Mouse (Mus musculus) stomach, postnatal 0 days (tissue): Measurements from ENCODE around the gene Nos1. TPM values are rescaled to one million over a fixed set of nuclear protein-coding genes. Genes with fewer than 3 reads are reported as not detected.

Experiments
- ATAC-seq: fragments of 200-750 bp; cut with Nextera tagmentation; 2 replicates; pipeline ENCODE4 v1.8.0; 2017; ENCODE audit not compliant: low FRiP score, low TSS enrichment
- DNase-seq: peaks from one replicate; pipeline ENCODE4 v3.0.0-alpha.2; 2016; ENCODE audit warnings: low spot score
- H3K27ac ChIP-seq: fragments of 300-500 bp; sonication (generic); replicated peaks from 2 replicates; pipeline ENCODE4 v1.5.1; 2014; ENCODE audit warnings: mild to moderate bottlenecking, control low read depth
- H3K27me3 ChIP-seq: fragments of 300-500 bp; sonication (generic); 2 replicates; pipeline ENCODE4 v1.6.1; 2014; ENCODE audit warnings: low read length; ENCODE audit not compliant: control insufficient read depth, insufficient read depth
- H3K36me3 ChIP-seq: fragments of 300-500 bp; sonication (generic); 2 replicates; pipeline ENCODE4 v1.6.1; 2014; ENCODE audit warnings: low read length, mixed read lengths; ENCODE audit not compliant: control insufficient read depth, insufficient read depth
- H3K4me1 ChIP-seq: fragments of 300-500 bp; sonication (generic); replicated peaks from 2 replicates; pipeline ENCODE4 v1.6.1; 2014; ENCODE audit warnings: antibody characterized with exemption; ENCODE audit not compliant: control insufficient read depth, insufficient read depth
- H3K4me2 ChIP-seq: fragments of 300-500 bp; sonication (generic); replicated peaks from 2 replicates; pipeline ENCODE4 v1.6.1; 2014; ENCODE audit warnings: low read depth, mild to moderate bottlenecking, control low read depth, moderate library complexity
- H3K4me3 ChIP-seq: fragments of 300-500 bp; sonication (generic); 2 replicates; pipeline ENCODE4 v1.5.1; 2014; ENCODE audit warnings: low read depth, low read length, control low read depth
- H3K9ac ChIP-seq: fragments of 300-500 bp; sonication (generic); 2 replicates; pipeline ENCODE4 v1.6.1; 2014; ENCODE audit warnings: mild to moderate bottlenecking, low read length, control low read depth, mixed read lengths
- H3K9me3 ChIP-seq: fragments of 300-500 bp; sonication (generic); 2 replicates; pipeline ENCODE4 v1.6.1; 2016; ENCODE audit warnings: low read length; ENCODE audit not compliant: control insufficient read depth
- CTCF ChIP-seq: IDR thresholded peaks from 2 replicates; pipeline ENCODE4 v1.5.1; 2016; ENCODE audit warnings: antibody characterized with exemption, low read depth, mild to moderate bottlenecking, moderate library complexity
- EP300 ChIP-seq: optimal IDR thresholded peaks from 2 replicates; pipeline ENCODE3; 2016; ENCODE audit warnings: antibody characterized with exemption
- WGBS: fragments of 180-500 bp; shearing (Covaris S2); extraction: QIAGEN DNeasy Blood & Tissue Kit; methylation state at CpG from one replicate; pipeline ENCODE4 v1.1.7; 2014; 5-methylcytosine and 5-hydroxymethylcytosine counted together
- polyA plus RNA-seq: library from polyadenylated mRNA; unstranded; fragments of >200 nt; fragmentation: Nextera tagmentation; extraction: Ambion mirVana; gene quantifications from 2 replicates; pipeline ENCODE4 v1.2.1, GENCODE M21; 2015

Nos1 gene
- polyA plus RNA-seq, 1 experiment from 2014 or later = 1.2 TPM

GRCm38 (mm10) chr5:117979082-117979481 lies 198.2 kb downstream of the Nos1 start:
- Histone ChIP-seq H3K4me3 (no peak overlapping the region), H3K4me1 (no peaks in the 10 kb centered on the region), H3K9ac (no peak overlapping the region), H3K27ac (no peak overlapping the region), H3K4me2 (no peak overlapping the region), H3K36me3 (peaks cover 13% of the 10 kb centered on the region; the same call in 1 of the 2 replicates), H3K27me3 (no peaks in the 10 kb centered on the region), H3K9me3 (no peaks in the 10 kb centered on the region)
- DNase-seq (no peak), ATAC-seq (no peak)
- TF ChIP-seq CTCF (no peak), EP300 (no peak)
- WGBS = 72% methylated on average over 5 of the region's 5 CpGs

GRCm38 (mm10) chr5:117980921-117981320 lies 200.1 kb downstream of the Nos1 start:
- TF ChIP-seq CTCF (no peak), EP300 (no peak)
- peak; percentile 64 for DNase-seq
- ATAC-seq = peak; percentile 42; the same call in 1 of the 2 replicates
- H3K27ac ChIP-seq = no peak overlapping the region
- peaks cover 16% of the 10 kb centered on the region for H3K36me3 ChIP-seq
- 62% methylated on average over 8 of the region's 8 CpGs for WGBS
- no peaks in the 10 kb centered on the region for H3K4me1 ChIP-seq
- H3K27me3 ChIP-seq = no peaks in the 10 kb centered on the region
- H3K4me3 ChIP-seq = no peak overlapping the region
- no peak overlapping the region for H3K9ac ChIP-seq
- no peaks in the 10 kb centered on the region for H3K9me3 ChIP-seq
- no peak overlapping the region for H3K4me2 ChIP-seq

- TF ChIP-seq CTCF (no peak), EP300 (no peak)
- ATAC-seq = no peak
- no peaks in the 10 kb centered on the region for H3K27me3 ChIP-seq
- H3K4me2 ChIP-seq = no peak overlapping the region
- H3K4me3 ChIP-seq = no peak overlapping the region
- H3K27ac ChIP-seq = no peak overlapping the region
- H3K4me1 ChIP-seq = no peaks in the 10 kb centered on the region
- H3K36me3 ChIP-seq = peaks cover 24% of the 10 kb centered on the region
- DNase-seq = no peak
- 74% methylated on average over 5 of the region's 5 CpGs for WGBS
- H3K9ac ChIP-seq = no peak overlapping the region
- no peaks in the 10 kb centered on the region for H3K9me3 ChIP-seq
These were observed 201.1 kb downstream of the Nos1 start for GRCm38 (mm10) chr5:117981943-117982342.

GRCm38 (mm10) chr5:117986327-117986726 lies 205.5 kb downstream of the Nos1 start:
- Histone ChIP-seq H3K27me3 (no peaks in the 10 kb centered on the region), H3K4me3 (no peak overlapping the region), H3K27ac (no peak overlapping the region), H3K9ac (no peak overlapping the region), H3K9me3 (no peaks in the 10 kb centered on the region), H3K36me3 (peaks cover 32% of the 10 kb centered on the region), H3K4me1 (no peaks in the 10 kb centered on the region), H3K4me2 (no peak overlapping the region)
- ATAC-seq (no peak), DNase-seq (no peak)
- 47% methylated on average over 4 of the region's 4 CpGs for WGBS
- TF ChIP-seq CTCF (no peak), EP300 (no peak)

GRCm38 (mm10) chr5:117987891-117988290 lies 207.1 kb downstream of the Nos1 start:
- Histone ChIP-seq H3K4me3 (no peak overlapping the region), H3K4me2 (no peak overlapping the region), H3K9ac (no peak overlapping the region), H3K4me1 (no peaks in the 10 kb centered on the region), H3K9me3 (no peaks in the 10 kb centered on the region), H3K27me3 (no peaks in the 10 kb centered on the region), H3K27ac (no peak overlapping the region), H3K36me3 (peaks cover 36% of the 10 kb centered on the region)
- DNase-seq = no peak
- TF ChIP-seq EP300 (no peak), CTCF (no peak)
- ATAC-seq = no peak
- WGBS = 84% methylated on average over 3 of the region's 3 CpGs

- H3K9me3 ChIP-seq = no peaks in the 10 kb centered on the region
- no peak for TF ChIP-seq CTCF
- TF ChIP-seq EP300 = no peak
- no peak overlapping the region for H3K4me3 ChIP-seq
- no peak overlapping the region for H3K4me2 ChIP-seq
- no peaks in the 10 kb centered on the region for H3K27me3 ChIP-seq
- ATAC-seq (no peak), DNase-seq (no peak)
- H3K9ac ChIP-seq = no peak overlapping the region
- H3K27ac ChIP-seq = no peak overlapping the region
- peaks cover 34% of the 10 kb centered on the region for H3K36me3 ChIP-seq
- no peaks in the 10 kb centered on the region for H3K4me1 ChIP-seq
- WGBS = 74% methylated on average over 9 of the region's 9 CpGs
These were observed 207.5 kb downstream of the Nos1 start for GRCm38 (mm10) chr5:117988367-117988766.
